Mouse (Mus musculus) monocyte, adult 59 days (primary cell): ENCODE measurements around the gene Ptpn23. TPM values are rescaled to one million over a fixed set of nuclear protein-coding genes. Genes with fewer than 3 reads are reported as not detected.

Experiments used
- total RNA-seq, 2 experiments: library from RNA; stranded (reverse); gene quantifications; one replicate each; pipeline ENCODE4 v1.2.4; 2023

The Ptpn23 gene
- total RNA-seq: 10 to 100 TPM; 57.1 to 57.7 TPM

DNA sequence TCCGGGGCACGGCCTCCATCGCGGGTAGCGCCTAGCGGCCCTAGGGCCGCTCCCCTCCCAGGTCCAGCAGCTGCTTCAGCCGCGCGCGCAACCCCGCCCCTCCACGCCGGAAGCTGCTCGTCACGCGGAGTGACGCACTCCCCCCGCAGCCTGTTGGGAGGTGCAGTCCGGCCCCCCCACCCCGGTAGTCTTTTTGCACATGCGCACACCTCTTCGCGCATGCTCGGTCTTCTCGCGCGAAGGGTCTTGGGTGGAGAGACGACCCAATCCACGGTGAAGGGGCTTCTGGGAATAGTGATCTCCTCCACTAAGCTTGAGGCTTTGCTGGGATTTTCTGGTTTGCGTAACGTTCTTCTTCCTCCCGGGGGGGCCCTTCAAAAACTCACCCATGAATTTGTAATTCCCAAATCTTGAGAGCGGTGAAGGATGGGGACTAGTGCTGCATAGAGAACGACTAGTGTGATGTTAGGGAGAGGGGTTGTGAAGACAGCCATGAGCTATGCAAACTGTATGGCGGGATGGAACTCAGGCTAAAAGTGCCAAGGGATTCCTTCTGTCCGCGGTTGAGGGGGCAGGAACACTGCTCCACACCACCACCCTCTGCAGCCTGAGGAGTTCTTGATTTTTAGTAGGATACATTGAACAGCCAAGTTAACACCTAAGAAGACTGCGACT lies at the start of gene Ptpn23:
Ptpn23 (minus strand) TSS at position 115 of the 675 bp plus-strand sequence.

DNA sequence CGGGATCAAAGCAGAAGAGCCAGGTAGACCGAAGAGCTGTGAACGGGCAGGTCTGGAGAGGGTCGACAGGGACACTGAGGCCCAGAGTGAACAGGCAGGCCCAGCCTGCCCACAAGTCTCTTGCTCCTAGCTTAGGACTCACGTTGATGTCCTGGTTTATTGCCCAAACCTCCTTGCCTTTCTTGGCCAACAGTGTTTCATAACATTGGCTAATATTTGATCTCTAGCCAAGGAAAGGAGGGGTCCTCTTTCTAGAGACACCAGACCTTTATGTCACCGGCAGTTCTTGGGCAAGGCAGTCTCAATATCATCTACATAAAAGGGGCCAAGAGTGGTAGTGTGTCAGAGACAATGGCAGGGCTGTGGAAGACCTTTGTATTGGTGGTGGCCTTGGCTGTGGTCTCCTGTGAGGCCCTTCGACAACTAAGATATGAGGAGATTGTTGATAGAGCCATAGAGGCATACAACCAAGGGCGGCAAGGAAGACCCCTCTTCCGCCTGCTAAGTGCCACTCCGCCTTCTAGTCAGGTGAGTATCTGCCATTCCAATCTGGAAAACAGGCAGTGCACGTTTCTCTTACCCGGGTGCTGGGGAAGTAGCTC lies 11.6 kb upstream of the Ptpn23 start, which contains the start of gene Ngp:
Ngp (plus strand) TSS at position 237 of the 602 bp plus-strand sequence.

Other genes starting within 250 kb of the Ptpn23 start
- gene Cspg5, start 164.4 kb downstream of the Ptpn23 start, total RNA-seq: under 1 TPM; 0.68 to 0.85 TPM
- gene Elp6, start 103.0 kb downstream of the Ptpn23 start, total RNA-seq: 1 to 10 TPM; 2.6 to 3.8 TPM
- gene Scap, start 74.9 kb downstream of the Ptpn23 start, total RNA-seq: 10 to 100 TPM; 39.9 to 42.5 TPM
- gene Ngp, start 11.5 kb upstream of the Ptpn23 start, total RNA-seq: 1 to 10 TPM; 2.8 to 3.9 TPM
- gene Klhl18, start 68.5 kb upstream of the Ptpn23 start, total RNA-seq: 10 to 100 TPM; 55.5 to 57.3 TPM
- gene Kif9, start 68.7 kb upstream of the Ptpn23 start, total RNA-seq: 1 to 10 TPM; 5.2 to 8.6 TPM
- 100 to 1,000 TPM; 125 to 146 TPM for gene Setd2, start 124.4 kb upstream of the Ptpn23 start, total RNA-seq
- 1 to 10 TPM; 2.5 to 5.0 TPM for gene Nradd, start 216.2 kb upstream of the Ptpn23 start, total RNA-seq
- 100 to 1,000 TPM; 116 TPM for gene Nbeal2, start 245.9 kb upstream of the Ptpn23 start, total RNA-seq
- 100 to 1,000 TPM; 202 to 242 TPM for gene Ccdc12, start 248.3 kb upstream of the Ptpn23 start, total RNA-seq